Mouse (Mus musculus): ENCODE results near the gene Mul1.

Gene Mul1

DNA sequence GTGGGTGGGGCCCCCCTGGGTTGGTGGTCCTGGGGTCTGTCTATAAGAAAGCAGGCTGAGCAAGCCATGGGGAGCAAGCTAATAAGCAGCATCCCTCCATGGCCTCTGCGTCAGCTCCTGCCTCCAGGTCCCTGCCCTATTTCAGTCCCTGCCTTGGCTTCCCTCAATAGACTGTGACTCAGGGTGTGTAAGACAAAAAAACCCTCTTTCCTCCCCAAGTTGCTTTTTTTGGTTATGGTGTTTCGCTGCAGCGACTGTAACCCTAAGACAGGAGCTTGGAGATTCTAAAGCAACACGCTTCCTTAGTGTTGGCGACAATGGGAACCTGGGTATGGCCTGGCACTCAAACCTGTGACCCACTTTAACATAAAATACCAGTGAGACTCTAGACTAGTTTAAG, 27.0 kb downstream of the Mul1 start:
- DNase-seq (ENCODE audit: low spot score in 2 of 2), result no peak

- DNase-seq (ENCODE audit: low spot score in 2 of 2), result peak; percentile 69 to 85
Measured at GRCm38 (mm10) chr4:138462971-138463831, 28.7 kb downstream of the Mul1 start.

DNA sequence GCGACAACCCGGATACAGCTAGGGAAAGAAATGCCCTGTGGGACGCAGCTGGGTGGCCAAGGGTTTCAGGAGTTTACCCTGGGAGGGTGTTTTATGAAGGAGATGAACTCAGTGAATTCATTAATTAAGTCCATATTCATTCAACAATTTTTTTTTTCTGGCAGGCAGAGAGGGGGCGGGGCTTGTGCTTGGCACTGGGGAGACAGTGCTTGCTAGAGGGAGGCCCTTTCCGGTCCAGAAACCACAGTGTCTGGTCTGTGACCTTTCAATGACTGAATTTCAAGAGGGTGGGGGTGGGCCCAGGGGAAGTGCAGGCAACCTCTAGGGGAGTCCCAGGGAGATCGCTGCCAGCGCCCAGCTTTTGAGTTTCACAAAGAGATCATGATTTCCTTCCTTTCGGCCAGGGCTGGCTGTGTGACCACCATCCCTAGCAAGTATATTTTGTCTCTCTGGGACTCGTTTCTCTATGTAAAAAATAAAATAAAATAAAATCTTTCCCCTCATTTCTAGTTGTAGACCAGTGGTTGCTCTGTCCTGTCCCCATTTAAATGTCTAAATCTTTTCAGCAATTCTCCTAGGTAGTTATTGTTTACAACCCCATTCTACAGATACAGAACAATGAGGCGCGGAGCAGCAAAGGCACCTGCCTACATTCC, 29.5 kb downstream of the Mul1 start:
- DNase-seq (ENCODE audit: low spot score in 2 of 2), result peak; percentile 83 to 86

- DNase-seq (ENCODE audit: low spot score in 2 of 2), result peak; percentile 83 to 87
Measured at GRCm38 (mm10) chr4:138464667-138465353, 30.3 kb downstream of the Mul1 start.

GRCm38 (mm10) chr4:138465446-138465845, 31.0 kb downstream of the Mul1 start:
- DNase-seq (ENCODE audit: low spot score in 2 of 2), result no peak

DNA sequence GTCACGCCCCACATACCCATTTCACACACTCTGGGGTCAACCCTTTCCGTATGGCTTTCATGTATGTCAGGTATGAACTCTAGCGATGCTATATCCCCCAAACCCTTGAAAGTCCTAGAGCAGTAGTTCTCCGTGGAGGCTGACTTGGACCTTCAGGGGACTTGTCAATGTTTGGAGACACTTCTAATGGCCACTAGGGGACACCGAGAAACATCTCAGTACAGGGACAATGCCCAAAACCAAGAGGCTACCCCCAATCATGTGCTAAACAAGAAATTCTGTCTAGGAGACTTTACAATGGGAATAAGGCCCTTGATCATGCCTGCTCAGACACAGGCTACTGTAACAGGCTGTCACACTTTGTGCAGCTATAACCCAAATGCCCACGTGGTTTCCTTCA, 32.2 kb downstream of the Mul1 start:
- DNase-seq (ENCODE audit: low spot score in 2 of 2), result no peak

GRCm38 (mm10) chr4:138467451-138467850, 33.0 kb downstream of the Mul1 start:
- DNase-seq (ENCODE audit: low spot score in 2 of 2), result no peak

GRCm38 (mm10) chr4:138469080-138469479, 34.6 kb downstream of the Mul1 start:
- DNase-seq (ENCODE audit: low spot score in 2 of 2), result peak in 1 of 2 experiments; percentile 71

DNA sequence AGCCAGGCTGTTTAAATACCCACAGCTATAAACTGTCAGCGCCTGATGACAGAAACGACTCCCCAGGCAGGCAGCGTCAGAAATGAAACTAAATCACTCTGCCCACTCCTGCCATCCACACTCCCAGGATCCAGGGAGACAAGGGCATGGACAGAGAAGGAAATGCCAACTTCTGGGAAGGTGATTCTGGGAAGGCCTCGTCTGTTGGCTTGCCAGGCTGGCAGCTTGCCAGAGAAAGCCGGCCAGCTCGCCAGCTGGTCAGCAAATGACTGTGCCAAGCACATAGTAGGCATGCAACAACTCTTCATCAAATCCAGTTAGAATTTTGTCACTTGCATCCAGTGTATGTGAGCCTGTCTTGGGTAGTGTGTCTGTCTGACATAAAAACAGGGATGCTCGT, 36.8 kb downstream of the Mul1 start:
- no peak for DNase-seq (ENCODE audit: low spot score in 2 of 2)

DNA sequence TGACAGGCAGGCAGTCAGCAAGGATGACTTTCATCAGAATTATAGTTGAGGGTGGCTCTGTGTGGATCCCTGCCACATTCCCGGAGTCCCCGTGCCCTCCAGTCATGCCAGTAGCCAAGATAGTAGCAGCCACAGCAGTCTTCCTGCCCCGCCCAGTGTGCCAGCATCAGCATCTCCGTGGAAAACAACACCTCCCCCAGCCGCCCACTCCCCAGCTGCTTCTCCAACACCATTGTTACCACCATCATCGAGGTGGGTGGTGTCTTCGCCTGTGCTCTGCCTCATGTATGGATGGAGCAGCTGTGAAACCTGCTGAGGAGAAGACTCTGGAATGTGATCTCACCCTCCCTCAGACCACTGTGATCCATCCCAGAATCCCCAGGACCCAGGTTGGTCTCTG, 45.1 kb downstream of the Mul1 start:
- no peak for DNase-seq (ENCODE audit: low spot score in 2 of 2)

DNA sequence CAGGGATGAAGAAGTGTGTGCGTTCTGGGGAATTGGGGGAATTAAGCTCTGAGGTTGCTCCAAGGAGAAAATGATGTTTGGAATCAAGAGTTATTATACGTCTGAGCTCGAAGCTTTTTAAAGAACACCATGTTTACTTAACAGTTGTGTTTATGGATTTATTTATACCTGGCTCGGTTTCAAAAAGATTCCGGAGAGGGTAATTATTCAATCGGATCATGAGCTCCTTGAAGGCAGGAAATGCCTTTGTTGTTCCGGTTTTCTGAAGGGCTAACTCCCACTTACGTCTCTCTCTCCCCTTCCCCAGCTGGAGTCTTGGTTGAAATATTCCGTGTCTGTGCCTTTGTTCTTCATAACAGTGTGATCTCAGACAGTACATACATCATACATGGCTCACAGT, 46.5 kb downstream of the Mul1 start:
- DNase-seq (ENCODE audit: low spot score in 2 of 2), result no peak

GRCm38 (mm10) chr4:138482721-138483120, 48.2 kb downstream of the Mul1 start:
- DNase-seq (ENCODE audit: low spot score in 2 of 2), result no peak

GRCm38 (mm10) chr4:138488241-138488640, 53.8 kb downstream of the Mul1 start:
- peak in 1 of 2 experiments; percentile 53 for DNase-seq (ENCODE audit: low spot score in 2 of 2)

- DNase-seq (ENCODE audit: low spot score in 2 of 2), result no peak
Measured at GRCm38 (mm10) chr4:138491088-138491487, 56.6 kb downstream of the Mul1 start.

Measured in right cerebral cortex, postnatal 10 days (tissue).